Mouse (Mus musculus): ENCODE results near the gene Tank.

Tank gene

DNA sequence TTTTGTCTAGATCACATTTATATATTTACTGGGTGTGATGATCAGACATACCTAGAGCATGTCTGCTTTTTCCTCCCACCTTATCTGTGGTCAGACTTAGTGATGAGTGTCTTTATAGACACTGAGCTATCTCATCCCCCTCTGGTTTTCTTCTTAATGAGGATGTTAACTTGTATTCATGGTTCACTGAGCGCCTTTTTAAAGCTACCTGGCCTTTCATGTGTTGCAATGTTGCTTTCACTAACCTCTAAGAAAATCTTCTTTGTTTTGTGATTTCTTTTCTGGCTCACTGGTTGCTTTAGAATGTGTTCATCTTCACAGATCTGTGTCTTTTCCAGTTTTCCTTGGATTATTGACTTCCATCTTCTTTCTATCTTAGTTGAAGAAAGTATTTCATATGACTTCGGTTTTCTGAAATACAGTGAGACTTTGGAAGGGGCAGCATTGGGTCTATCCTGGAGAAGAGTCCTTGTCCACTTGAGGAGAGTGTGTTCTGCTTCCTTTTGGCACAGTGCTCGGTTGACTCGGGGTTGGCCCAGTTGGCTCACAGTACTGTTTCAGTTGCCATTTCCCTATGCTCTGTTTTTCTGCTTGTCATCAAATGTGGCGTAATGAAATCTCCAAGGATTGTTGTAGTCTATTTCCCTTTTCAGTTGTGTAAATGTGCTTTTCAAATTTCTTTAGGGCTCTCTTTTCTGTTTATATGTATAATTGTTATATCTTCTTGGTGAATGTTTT lies 4.4 kb downstream of the Tank start:
- DNase-seq, result no peak

DNA sequence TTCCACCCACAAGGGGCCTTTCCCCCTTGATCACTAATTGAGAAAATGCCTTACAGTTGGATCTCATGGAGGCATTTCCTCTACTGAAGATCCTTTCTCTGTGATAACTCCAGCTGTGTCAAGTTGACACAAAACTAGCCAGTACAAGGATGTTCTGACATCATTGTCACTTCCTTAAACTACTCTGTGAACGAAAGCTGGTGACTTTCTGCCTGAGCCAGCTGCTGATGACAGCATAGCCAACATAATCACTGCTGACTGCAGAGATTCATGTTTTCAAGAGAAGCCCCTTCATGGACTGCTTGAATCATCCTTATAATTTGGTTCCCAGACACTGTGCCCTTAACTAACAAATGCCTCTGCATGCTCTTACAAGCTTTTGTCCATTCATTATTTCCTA lies 7.1 kb downstream of the Tank start:
- no peak for DNase-seq

DNA sequence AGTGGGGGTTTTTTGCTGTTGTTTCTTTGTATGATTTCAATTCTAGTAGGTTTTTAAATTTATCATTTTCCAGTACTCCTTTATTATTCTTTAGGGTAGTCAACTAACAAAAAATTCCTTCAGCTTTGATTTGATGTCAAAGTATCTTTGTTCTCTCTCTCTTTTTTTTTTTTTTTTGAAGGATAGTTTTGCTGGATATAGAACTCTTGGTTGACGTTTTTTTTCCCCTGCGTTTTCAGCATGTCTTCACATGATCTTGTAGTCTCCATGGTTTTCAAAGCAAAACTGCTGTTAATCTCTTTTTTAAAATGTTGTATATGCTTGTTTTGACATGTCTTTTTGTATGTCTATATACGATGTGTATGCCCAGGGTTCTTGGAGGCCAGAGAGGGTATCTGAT lies 7.8 kb downstream of the Tank start:
- DNase-seq, result no peak

DNA sequence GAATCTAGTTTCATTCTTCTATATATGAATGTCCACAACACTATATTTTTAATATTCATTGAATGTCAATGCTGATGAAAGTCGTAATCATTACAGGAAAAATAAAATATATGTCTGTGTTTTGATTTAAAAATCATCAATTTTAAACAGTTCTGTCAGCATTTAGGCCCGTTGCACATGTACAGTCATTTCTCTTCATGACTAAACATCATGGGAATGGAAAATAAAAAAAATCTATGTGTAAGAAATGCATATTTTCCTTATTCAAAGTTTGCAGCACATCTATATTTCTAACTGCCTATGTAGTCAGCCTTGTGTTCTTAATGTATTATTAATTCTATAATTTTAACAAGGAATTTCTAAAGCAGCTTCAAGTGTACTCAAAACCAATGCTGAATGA lies 12.4 kb downstream of the Tank start:
- DNase-seq, result no peak

DNA sequence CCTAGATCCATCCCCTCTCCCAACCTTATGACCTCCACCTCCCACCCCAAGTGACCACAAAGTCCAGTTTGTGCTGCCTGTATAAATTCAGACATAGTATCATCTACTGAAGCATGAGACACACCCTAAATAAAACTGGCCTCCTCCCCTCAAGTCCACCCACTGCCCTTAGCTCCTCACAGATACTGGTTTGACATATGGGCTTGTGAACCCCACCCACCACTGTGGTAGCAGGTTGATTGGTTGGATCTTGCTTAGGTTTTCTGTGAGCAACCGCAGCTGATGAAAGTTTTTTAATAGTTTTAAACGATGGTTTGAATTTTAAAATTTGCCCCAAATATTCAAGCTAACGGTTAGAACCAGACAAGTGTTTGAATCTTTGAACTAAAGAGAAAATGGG lies 13.7 kb downstream of the Tank start:
- DNase-seq, result no peak

DNA sequence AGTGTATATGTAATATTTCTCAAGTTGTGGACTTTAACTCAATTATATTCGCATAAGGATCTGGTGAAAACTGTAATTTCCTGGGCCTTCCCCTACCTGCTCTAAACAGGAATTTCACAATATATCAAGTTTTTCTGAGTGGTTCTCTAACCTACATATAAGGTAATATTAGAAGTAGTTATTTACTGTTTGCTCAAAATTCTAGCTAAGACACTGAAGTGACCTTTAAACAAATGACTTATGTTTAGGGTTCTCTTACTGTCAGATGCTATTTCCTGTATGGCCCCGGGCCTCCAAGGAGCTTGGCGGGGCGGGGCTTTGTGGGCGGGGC lies 14.3 kb downstream of the Tank start:
- DNase-seq, result no peak

DNA sequence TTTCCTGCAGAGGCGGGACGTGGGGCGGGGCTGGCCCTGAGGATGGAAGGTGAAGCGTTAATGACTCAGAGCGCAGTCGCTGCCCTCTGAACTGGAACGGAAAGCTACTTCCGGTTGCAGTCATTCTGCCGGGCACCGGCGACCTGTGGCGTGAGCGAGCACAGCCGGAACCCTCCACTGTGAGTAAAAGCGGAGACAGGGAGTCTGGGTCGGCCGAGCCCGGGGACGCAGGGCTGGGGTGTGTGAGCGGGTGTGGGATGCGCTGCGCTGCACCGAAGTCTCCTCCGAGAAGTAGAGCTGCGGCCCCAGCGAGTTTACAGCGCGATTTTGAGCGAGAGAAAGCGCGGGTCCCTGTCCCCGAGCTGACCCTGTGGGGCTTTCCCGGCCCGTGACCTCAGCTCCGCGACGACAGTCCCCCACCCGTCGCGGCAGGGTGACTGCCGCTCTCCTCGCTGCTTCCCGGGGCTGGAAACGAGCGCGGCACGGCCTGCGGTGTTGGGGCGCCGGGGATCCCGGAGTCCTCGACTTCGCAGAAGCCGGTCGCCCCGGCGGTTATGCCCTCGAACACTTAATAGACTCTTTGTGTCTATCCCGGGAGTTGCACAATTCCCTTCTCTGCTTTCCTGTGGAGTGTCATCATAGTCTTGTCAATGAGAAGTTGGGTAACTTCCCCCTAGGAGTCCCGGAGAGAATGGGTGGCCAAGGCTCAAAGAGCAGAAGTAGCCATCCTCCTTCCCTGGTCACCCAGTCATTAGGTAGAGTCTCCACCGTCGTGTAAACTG lies 14.8 kb downstream of the Tank start:
- peak; percentile 94 to 97 for DNase-seq

DNA sequence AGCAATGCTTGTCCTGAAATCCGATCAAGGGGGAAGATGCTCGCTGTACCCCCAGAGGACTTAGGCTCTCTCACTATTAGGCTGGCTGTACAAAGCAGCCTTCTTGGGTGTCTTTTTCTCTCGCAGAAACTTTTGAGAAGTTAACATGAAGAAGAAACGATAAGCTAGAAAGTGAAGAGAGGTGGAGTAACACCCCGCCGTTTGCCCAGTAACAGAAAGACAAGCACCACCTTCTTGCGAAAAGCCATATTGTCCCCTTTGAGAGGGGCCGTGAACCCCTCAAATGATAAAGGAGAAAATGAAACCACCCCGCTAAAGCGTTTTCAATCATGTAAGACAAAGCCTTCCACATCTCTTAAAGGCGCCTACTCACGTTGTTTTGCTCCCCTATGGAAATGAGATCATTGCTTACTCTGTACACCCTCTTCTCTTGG lies 15.5 kb downstream of the Tank start:
- DNase-seq, result no peak

DNA sequence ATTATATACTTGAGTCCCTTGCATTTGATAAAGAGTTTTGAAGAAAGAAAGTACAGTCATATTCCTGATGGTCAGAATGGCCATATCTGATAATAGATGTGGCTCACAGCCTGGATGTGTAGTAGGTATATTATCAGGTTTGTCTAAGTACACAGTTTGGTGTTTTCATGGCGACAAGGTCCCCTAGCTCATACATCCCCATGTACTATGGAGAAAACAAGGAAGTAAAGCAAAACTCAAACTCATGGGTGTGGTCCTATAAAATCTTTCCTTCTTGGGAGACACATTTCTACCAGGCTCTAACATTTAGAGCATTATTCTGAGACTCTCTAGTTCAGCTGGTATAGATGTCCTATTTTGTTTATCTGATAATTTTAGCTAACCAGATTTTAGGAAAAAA lies 21.3 kb downstream of the Tank start:
- DNase-seq, result no peak

DNA sequence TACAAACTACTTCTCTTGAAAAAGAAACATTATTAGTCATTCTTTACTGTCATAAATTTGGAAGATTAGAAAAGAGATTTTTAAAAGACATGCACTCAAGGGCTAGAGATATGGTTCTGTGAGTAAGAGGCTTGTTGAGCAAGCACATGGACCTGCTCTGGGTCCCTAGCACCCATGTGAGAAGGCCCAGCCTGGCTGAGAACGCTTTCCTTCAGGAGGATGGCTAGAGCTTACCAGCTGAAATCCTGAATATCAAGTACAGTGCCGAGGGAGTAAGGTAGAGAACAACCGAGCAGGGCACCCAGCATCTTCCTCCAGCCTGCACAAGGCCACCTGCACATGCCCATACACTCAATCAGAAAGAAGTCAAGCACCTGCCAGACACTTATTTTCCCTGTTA lies 25.1 kb downstream of the Tank start:
- DNase-seq, result no peak

DNA sequence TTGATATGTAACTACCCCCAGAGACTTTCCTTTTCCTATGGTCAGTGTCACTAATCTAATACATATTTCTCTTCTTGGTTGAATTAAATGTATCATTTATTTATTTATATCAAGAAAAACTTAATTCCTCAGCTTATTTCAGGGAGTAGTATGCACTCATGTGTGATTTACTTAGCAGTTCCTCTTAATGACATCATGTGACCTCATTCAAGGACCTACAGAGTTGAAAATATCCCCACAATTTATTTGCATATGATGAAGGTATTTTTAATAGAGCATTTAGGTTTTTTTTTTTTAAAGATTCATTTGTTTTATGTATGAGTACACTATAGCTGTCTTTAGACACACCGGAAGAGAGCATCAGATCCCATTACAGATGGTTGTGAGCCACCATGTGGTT lies 28.6 kb downstream of the Tank start:
- no peak for DNase-seq

DNA sequence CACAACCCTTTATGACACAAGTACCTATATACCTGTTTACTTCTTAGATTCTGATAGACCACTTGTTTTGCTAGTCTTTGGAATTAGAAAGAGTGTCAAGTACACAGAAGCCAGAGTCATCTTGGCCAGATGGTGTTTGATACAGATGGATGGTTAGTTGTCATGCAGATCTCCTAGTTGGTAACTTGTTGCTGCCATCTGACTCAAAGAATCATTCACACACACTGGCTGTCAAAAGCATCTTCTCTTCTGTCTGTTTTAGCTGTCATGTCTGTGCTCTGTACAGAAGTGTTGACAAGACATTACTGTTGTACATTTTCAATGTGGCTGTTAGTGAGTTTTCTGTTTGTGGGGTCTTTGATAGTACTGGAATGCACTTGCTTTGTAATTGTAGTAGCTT lies 45.6 kb downstream of the Tank start:
- no peak for DNase-seq

DNA sequence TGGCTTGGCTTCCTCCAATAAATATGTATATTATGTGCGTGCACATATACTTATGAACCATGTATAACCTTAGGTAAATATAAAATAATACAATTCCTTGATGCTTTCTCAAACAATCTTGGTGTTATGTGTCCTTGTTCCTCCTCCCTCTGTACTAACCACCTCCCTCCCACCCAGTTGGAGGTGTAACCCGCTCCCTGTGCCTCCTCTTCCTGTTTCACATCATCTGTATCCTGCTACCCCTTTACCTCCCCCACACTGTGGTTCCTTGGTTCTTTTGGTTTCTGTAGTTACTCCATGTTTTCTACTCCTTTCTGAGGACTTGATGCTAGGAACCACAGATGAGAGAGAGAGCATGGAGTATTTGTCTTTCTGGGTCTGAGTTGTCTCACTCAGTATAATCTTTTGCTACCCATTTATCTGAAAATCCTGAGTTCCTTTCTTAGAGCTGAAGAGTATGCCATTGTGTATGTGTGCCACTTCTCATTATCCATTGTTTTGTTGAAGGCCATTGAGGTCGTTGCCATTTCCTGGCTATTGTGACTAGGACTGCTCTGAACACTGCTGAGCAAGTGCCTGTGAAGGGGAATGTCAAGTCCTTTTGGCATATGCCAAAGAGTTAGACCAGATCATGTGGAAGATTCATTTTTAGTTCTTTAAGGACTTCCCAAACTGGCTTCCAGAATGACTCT lies 52.6 kb downstream of the Tank start:
- DNase-seq, result no peak

DNA sequence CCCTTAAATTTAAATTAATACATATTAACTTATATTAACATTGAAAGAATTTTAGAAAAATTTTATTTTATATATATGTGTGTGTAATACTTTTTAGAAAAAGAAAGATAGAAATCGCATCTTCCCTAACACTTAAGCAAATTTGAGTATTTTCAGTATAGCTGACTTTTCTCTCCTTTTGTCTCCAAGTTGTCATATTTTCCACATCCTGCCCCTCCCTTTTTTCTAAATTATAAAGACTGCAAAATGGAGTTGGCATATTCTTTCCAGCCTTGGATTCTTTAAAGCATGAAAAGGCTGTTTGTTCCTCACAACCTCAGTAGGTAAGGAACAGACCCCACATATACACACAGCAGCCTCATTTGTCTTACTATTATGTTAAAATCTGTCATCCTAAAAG lies 56.7 kb downstream of the Tank start:
- no peak for DNase-seq

DNA sequence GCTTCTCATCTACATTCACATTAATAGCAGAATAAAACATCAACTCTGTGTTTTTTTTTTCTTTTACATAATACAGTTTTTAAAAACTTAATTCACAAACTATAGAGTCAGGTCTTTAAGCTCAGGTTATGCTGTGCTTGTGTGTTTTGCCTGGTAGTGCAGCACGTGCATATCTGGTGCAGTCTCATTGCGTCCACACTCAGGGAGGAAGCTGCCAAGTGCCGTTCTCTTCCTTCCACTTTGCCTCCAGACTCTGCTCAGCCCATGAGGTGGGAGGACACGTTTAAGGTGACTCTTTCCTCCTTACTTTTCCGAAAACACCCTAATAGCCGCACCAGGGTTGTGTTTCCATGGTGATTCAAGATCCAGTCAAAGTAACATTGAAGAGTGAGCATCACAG lies 59.8 kb downstream of the Tank start:
- DNase-seq, result no peak

DNA sequence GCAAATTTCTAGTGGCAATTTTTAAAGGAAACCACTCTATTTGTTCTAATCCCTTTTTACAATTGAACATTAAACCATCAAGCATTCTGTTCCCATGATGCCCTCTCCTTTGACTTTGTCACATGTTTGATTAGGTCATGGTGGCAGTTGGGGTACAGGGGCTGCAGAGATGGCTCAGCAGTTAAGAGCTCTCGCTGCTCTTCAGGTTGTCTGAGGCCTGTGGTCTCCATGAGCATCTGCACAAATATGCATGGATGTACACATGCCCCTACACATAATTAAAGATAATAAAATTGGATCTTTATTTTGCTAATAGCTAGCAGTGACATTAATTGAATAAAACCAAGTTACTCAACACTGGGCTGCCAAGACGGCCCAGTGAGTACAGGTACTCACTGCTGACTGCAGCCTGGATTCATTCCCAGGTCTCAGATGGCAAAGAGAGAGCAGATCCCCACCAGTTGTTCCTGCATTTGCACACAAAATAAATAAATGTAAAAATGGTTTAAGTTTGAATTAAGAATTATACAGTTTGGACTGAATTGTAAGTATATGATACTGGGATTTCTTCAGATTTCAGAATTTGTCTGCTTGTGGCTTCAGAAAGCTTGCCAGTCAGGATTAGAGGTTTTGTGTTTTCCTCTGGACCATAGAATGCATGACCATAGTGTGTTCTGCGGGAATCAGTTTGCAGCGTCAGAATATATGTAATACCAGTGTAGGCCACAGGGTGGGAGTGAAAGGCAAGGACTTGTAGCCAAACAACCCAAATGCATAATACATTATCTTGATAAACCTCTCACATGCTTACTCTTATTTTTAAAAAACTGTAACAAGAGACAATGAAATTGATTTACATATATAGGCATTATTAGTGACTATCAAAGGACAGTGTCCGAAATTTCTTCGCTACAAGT lies 64.3 kb downstream of the Tank start:
- peak; percentile 13 to 38 for DNase-seq

DNA sequence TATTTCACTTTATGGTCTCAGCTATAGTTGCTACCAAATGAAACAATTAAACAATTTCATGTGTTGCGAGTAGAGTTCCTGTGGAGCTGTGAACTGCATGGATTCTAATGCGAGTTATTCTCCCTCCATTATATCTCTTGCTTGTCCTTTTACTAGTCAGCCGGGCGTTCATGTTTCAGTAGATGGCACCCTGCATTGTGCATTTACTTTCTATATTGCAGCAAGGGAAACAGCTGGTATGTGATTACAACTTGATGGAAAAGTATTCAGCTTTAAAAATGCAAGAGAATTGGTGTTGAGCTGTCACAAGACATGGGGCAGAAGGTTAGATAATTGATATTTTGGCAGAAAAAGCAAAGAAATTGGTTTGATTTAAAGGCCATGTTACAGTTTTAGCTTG lies 72.8 kb downstream of the Tank start:
- no peak for DNase-seq

DNA sequence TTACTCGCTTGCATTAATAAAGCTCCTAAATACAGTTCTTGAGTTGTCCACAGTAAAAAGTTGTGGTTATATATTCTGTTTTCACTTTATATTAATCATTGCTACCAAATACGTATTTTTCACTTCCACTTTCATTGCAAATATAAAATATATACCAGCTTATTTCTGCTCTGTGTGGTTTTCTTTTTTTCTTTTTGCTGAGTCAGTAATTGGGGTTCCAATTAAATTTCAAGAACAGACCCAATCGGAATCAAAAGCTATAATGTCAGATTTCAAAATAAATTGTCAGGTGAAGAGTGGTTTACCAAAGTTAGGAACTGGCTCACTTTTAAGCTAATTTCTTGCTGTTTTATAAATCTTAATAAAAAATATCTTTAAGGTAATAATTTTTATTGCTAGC lies 73.3 kb downstream of the Tank start:
- DNase-seq, result no peak

DNA sequence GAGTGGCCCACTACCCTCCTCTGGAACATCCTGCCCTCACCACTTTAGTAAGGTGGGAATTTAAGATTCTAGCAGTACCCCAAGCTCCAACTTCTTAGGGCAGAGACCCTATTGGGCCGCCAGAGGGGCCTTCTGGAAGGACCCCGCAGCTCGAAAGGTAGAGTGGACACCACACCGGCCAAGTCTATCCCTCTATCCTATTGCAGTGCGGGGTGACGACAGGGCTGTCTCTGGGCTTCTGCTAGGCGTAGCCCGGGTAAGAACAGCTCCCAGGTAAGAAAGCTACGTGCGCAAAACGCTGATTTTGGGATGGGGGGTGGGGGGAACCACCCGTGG lies 76.6 kb downstream of the Tank start:
- DNase-seq, result no peak

DNA sequence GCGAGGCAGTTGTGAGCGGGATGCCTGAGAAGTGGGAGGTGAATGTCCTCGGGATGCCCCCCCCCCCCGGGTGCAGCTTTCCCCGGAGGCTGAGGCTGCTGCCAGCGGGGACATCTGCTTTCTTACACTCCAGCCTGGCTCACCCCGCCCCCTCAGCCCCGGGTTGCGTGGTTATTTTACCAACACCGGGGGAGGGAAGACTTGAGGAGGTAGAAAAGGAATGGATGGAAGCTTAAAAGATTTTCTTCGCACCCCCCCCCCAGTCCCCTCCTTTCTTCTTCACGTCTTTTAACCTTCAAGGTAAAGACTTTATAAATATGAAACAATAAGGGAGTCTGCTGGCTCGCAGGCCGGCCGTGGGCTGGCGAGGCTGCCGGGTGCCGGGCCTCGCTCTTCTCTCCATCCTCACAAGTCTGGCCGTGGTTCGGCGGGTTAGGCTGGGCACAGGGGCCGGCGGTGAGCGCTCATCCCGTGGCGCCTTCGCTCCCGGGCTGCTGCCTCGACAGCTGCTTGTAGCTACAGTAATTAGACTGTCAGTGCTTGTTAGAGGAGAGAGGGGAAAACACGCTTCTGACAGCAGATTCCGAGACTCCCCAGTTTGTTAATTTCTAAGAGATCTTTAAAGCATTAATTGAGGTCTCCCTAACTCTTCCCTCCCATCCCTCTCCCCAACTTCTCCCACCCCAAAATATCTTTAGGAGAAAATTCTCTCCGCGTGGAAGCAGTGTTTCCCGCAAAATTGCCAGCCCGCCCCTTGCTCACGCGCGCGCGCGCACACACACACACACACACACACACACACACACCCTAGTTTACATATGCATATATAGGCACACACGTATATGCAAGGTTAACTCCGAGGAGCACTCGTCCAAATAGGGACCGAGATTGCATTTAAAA lies 77.2 kb downstream of the Tank start:
- DNase-seq, result no peak

DNA sequence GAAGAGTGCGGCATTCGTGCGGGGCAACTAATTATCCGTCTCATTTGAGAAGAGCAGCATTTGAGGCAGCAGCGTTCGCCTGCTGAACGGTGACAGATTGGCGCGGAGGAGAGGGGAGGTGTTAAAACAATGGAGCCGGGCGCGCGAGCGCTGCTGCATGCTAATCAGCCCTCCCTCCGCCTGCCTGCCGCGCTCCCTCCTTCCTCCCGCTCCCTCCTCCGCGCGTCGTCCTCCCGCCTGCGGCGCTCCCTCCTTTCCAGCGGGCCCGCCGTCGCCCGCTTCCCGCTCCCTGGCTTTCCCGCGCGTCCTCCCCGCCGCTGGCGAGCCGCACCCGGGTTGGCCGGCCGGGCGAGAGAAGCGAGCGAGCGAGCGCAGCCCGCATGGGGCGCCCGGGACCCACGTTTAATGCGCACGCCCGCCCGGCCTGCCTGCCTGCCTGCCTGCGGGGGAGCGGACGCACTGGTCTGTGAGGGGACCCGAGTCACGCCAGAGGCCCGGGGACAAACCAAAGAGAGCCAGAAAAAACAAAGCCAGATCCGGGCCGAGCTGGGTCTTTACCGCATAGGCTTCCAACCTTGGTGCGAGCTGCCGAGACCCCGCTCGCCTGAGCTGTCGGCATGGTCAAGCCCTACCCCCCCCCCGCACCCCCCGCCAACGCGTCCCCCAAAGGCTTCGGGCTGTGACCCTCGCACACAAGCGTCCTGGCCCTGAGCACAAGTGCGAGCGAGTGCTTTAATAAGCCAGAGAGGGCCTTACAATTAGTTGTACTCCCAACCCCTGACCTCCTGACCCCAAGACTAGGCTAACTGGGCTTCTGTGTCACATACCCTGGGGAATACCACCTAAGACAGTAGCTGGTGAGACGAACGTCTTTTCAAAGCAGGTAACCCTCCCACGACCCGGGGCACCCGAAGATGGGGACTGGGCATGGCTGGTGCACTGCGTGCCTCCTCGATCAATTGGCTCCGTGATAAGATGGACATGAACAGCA lies 78.3 kb downstream of the Tank start:
- peak; percentile 8 to 24 for DNase-seq

All from kidney, adult 8-10 months (tissue).